Mouse (Mus musculus): ENCODE data around the gene Ddx58.

The Ddx58 gene

GRCm38 (mm10) chr4:40182651-40183320, 56.8 kb downstream of the Ddx58 start:
- peak; percentile 12 for DNase-seq (ENCODE audit: low spot score)

GRCm38 (mm10) chr4:40181681-40182080, 57.9 kb downstream of the Ddx58 start:
- DNase-seq (ENCODE audit: low spot score) = no peak

GRCm38 (mm10) chr4:40180046-40180445, 59.6 kb downstream of the Ddx58 start:
- DNase-seq (ENCODE audit: low spot score) = no peak

- DNase-seq (ENCODE audit: low spot score) = no peak
These were observed 61.0 kb downstream of the Ddx58 start for GRCm38 (mm10) chr4:40178584-40178983.

- no peak for DNase-seq (ENCODE audit: low spot score)
These were observed 65.3 kb downstream of the Ddx58 start for GRCm38 (mm10) chr4:40174321-40174720.

GRCm38 (mm10) chr4:40172336-40172735, 67.3 kb downstream of the Ddx58 start:
- DNase-seq (ENCODE audit: low spot score) = no peak

GRCm38 (mm10) chr4:40171477-40171876, 68.2 kb downstream of the Ddx58 start:
- no peak for DNase-seq (ENCODE audit: low spot score)

- no peak for DNase-seq (ENCODE audit: low spot score)
These were observed 76.0 kb downstream of the Ddx58 start for GRCm38 (mm10) chr4:40163646-40164045.

- no peak for DNase-seq (ENCODE audit: low spot score)
These were observed 78.8 kb downstream of the Ddx58 start for GRCm38 (mm10) chr4:40160591-40161434.

GRCm38 (mm10) chr4:40158224-40158540, 81.4 kb downstream of the Ddx58 start:
- DNase-seq (ENCODE audit: low spot score) = no peak

- DNase-seq (ENCODE audit: low spot score) = no peak
These were observed 82.0 kb downstream of the Ddx58 start for GRCm38 (mm10) chr4:40157500-40158223.

GRCm38 (mm10) chr4:40156582-40157499, 82.8 kb downstream of the Ddx58 start:
- DNase-seq (ENCODE audit: low spot score) = no peak

- DNase-seq (ENCODE audit: low spot score) = no peak
These were observed 83.5 kb downstream of the Ddx58 start for GRCm38 (mm10) chr4:40156153-40156552.

GRCm38 (mm10) chr4:40155467-40155999, 84.1 kb downstream of the Ddx58 start:
- DNase-seq (ENCODE audit: low spot score) = no peak

GRCm38 (mm10) chr4:40154751-40155150, 84.9 kb downstream of the Ddx58 start:
- DNase-seq (ENCODE audit: low spot score) = no peak

Measured in MN1 (cell line).